Mouse (Mus musculus) embryo, embryonic 11 days (tissue): ENCODE measurements around the gene Slc15a1.
A peak's percentile ranks its signal among the peaks of the same experiment; 100 is the strongest.
"Not testable (repeated sequence)": the region's sequence is repeated elsewhere in the genome, so short reads cannot be mapped to it uniquely, and the experiment has no call there.

Experiments used
- DNase-seq: peaks from one replicate; pipeline ENCODE4 v3.0.0-alpha.2; 2015

Slc15a1 gene

DNA sequence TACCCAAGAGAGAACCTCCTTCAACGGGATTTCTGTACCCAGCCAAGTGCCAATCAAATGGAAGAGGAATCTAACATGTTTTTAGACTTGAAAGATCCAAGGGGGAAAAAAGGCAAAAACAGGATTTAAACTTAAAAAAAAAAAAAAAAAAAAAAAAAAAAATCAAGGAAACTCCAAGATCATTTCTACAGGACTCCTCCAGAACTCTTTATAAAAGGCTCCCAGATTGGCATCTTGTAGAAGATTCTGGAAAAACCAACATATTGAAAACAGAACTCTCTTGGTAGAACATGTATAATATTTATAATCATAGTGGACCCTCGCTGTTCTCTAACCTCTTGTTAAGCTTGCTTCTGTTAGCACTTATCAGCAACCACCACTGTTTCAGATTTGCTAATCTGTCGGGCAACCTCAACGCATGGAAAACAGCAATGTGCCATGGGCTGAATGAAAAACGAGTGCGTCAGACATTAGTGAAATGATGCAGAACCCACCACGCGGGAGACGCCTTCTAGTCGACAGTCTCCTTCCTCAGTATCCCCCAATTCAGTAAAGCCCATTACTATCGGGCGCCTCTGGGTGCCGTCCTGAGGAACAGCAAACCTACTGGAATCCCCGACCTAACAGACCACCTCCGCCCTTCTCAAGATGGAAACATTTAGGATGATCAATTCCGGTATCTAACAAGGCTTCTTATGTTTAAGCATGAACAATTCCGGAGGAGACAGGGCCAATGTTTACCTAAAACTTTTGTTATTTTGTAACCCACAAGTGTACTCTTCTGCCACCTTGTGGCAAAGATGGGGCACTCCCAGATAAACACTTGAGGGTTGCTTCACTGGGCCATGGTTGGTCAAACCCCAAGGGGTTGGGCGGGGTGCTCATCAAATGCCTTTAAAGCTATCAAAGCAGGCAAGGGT, 54.3 kb downstream of the Slc15a1 start:
- DNase-seq: peak; percentile 79

- peak; percentile 70 for DNase-seq
Measured at GRCm38 (mm10) chr14:121446951-121447350, 58.1 kb downstream of the Slc15a1 start.

- peak; percentile 80 for DNase-seq
Measured at GRCm38 (mm10) chr14:121445194-121445593, 59.9 kb downstream of the Slc15a1 start.

DNA sequence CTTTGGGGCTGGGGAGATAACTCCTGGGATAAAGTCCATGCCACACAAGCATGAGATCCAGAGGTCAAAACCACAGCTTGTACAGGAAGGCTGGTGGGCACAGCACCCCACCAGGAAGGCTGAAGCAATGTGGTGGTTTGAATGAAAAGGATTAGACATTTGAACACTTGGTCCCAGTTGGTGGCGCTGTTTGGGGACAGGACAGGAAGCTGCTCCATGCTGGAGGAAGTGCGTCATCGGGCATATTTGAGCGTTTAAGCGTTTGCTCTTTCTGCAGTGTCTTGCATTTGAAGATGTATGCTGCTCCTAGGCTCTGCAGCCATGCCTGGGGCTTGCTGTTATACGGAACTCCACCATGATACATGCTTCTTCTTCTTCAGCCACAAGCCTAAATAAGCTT, 64.2 kb downstream of the Slc15a1 start:
- no peak for DNase-seq

- no peak for DNase-seq
Measured at GRCm38 (mm10) chr14:121437026-121437425, 68.0 kb downstream of the Slc15a1 start.

- no peak for DNase-seq
Measured at GRCm38 (mm10) chr14:121436455-121436854, 68.6 kb downstream of the Slc15a1 start.

DNA sequence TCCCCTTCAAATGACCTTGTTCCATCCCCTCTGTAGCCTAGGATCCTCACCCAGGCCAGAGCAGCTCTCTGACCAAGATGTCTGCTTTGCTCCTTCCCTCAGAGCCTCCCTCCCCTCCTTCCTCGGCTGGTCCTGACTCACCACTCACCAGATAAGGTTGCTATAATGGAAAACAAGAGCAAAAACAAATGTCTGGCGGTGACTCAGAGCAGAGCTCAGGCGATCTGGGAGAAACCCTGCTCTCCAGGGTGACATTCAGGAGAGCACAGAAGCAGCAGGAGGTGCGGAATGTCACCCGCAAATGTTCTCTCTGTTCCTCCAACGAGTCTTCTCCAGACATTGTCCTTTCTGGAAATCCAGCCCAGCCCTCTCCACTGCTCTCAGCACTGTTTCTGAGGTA, 69.3 kb downstream of the Slc15a1 start:
- DNase-seq: no peak

GRCm38 (mm10) chr14:121431261-121431660, 73.8 kb downstream of the Slc15a1 start:
- DNase-seq: no peak

DNA sequence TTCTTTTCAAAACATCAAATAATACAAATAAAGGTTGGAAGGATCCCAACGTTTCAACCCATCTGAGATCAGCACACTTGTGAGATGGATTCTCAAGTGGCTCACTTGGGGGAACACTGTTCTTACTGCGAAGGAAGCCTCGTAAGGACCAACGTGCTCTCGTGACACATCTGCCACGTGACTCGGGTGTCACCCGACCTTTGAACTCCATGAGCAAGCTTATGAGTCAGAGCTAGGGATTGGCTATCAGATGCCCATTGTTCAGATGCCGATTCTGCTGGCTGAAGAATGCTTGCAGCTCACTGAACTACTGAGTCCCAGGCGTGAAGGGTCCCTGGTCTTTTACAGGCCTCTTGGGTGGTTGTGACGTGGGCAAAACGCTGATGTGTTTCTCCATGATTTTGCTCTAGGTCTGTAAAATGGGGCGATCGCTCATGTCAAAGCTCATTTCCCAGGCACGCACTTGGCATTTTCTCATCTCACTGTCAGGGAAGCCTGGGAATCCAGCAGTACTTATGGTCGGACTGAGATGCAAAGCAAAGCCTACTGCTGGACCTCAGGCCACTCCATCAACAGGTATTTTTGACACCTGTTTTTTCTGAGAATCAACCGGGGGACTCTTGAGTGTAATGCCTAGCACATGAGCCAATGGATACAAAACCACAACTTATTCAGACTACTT, 75.1 kb downstream of the Slc15a1 start:
- no peak for DNase-seq

DNA sequence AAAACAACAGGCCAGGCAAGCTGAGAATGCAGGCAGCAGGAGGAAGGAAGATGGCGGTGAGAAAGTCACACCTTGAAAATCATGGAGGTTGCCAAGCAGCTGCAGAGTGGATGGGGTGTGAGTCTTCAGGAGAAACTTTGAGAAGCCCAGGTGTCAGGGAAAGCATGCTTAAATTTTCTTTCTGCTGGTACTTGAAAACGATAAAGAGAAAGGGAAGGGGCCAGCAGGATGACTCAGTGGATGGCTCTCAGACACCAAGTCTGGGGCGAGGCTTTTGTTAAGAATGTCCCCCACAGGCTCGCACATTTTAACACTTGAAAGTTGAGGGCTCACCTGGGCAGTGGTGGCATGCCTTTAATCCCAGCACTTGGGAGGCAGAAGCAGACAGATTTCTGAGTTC, 76.9 kb downstream of the Slc15a1 start:
- no peak for DNase-seq

DNA sequence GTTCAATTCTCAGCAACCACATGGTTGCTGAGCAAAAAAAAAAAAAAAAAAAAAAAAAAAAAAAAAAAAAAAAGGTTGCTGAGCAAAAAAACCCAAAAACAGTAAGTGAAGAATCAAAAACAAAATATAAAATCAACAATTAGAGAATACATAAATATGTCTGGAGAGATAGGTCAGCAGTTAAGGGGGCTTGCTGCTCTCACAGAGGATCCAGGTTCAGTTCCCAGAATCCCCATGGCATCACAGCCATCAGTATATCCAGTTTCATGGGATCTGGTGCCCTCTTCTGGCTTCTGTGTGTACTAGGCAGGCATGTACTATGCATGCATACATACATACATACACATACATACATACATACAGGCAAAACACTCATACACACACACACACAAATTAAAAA, 78.3 kb downstream of the Slc15a1 start:
- no peak for DNase-seq

GRCm38 (mm10) chr14:121425004-121425793, 79.9 kb downstream of the Slc15a1 start:
- DNase-seq: no peak

- no peak for DNase-seq
Measured at GRCm38 (mm10) chr14:121423341-121423751, 81.7 kb downstream of the Slc15a1 start.

GRCm38 (mm10) chr14:121422664-121423340, 82.2 kb downstream of the Slc15a1 start:
- no peak for DNase-seq

- no peak for DNase-seq
Measured at GRCm38 (mm10) chr14:121422000-121422399, 83.1 kb downstream of the Slc15a1 start.

DNA sequence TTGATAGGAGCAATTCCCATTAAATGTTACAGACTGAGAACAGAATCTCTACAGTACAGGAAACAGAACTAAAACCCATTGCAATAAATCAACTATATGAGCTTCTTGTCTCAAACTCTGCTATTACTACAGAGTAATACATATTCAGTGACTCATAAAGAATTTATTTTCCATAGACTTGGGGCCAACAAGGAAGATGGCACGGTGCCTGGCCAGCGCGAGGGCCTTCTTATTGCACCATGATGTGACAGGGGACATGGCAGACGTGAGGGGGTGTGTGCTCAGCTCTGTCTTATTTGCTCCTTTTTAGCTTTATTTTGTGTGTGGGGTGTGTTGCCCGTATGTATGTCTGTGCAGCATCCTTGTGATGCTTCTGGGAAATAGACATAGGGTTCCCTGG, 87.5 kb downstream of the Slc15a1 start:
- no peak for DNase-seq

DNA sequence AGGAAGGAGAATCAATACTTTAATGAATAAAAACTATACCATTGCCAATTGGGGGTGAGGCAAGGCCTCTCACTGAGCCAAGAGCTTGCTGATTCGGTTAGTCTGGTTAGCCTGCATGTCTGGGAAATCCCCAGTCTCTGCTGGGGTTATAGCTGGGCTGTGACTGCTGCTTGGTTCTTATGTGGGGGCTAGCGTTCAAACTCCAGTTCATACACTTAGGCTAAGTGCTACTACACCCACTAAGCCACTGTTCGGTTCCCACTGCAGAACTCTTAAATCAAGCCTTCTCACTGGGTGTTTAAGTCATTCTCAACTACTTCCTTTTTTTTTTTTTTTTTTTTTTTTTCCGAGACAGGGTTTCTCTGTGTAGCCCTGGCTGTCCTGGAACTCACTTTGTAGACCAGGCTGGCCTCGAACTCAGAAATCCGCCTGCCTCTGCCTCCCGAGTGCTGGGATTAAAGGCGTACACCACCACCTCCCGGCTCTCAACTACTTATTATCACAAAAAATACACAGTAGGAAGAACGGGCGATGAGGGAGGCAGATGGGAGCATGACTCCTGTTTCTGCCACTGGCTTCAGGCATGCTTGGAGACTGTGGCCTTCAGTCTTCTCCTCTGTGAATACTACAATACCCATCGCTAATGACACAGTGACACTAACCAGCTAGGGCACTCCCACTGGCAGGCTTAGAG, 88.3 kb downstream of the Slc15a1 start:
- DNase-seq: no peak

DNA sequence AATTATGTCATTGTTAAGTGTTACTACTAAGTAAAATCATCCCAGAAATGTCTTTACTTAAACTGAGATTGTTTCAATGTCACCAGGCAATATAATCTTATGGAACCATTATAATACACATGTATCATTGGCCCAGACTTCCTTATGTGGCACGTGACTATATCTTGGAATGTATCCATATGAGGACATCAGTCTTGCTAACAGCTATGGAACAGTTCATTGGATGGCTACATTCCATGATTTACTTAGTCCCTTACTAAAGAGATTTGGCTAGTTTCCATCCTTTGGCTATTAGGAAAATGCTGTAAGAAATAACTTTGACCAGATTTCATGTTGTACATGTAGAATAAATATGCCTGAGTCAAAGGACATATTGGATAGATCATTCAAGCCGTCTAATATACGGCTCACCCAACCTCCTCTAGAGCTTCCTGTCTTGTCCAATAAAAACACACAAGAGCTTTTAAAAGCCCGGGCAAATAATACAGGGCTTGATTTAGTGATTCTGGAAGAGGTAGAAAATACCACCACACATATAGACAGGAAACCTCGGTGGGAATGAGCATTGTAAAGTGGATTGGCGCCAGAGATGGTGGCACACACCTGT, 90.3 kb downstream of the Slc15a1 start:
- DNase-seq: no peak

GRCm38 (mm10) chr14:121413726-121414125, 91.3 kb downstream of the Slc15a1 start:
- DNase-seq: not testable (repeated sequence)
